Mouse (Mus musculus) activated CD4-positive, CD25-positive, alpha-beta regulatory T cell, adult 4 months (primary cell): ENCODE data around the gene Tlr12. TPM values are rescaled to one million over a fixed set of nuclear protein-coding genes. Genes with fewer than 3 reads are reported as not detected.
"Not testable (repeated sequence)": the region's sequence is repeated elsewhere in the genome, so short reads cannot be mapped to it uniquely, and the experiment has no call there.

ENCODE experiments used
- ATAC-seq: one replicate; pipeline ENCODE4 v1.8.0; 2017
- polyA plus RNA-seq, 2 experiments: library from polyadenylated mRNA; unstranded; fragments of 100-300 nt; shearing (Covaris generic); gene quantifications; one replicate each; pipeline ENCODE4 v1.2.1; 2017

Gene Tlr12
- polyA plus RNA-seq, 2 experiments from 2014 or later, result 0.45 to 1.3 TPM

DNA sequence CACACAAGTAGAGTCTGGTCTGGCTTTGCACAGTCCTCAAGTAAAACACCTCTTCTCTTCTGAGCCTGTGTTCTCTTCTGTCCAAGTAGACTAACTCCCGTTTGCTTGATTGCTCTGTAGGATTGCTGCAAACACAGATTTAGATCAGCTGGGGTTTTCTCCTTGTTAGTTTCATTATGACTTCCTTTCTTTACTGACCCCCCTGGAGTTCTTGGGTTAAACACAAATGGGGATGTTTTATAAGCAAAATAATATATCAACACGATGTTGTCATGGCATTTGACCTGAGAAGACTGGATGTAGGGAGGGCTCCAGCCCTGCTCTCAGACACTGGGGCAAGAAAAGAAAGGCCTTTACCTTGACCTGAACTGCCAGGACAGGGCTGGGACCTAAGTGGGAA lies 544 bp upstream of the Tlr12 start:
- no peak for ATAC-seq

GRCm38 (mm10) chr4:128617363-128618120 lies 877 bp downstream of the Tlr12 start:
- ATAC-seq, result peak; percentile 30

DNA sequence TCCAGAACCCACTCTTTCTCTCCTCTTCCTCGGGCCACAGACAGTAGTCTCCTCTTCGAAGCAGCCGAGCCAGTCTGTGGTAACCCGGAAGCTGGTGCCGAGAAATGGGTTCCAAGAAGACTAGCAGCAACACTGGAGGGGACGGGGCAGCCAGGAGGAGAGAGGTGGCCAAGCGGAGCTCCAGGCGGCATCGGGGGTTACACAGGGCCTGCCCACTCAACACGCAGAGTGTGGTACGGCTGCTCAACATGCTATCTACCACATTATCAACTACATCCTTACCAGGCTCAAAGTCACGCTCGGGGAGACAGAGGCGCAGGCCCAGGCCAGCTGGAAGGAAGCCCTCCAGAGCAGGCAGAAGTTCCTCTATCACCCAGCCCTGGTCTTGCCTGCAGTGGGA lies 2.7 kb downstream of the Tlr12 start:
- ATAC-seq, result no peak

DNA sequence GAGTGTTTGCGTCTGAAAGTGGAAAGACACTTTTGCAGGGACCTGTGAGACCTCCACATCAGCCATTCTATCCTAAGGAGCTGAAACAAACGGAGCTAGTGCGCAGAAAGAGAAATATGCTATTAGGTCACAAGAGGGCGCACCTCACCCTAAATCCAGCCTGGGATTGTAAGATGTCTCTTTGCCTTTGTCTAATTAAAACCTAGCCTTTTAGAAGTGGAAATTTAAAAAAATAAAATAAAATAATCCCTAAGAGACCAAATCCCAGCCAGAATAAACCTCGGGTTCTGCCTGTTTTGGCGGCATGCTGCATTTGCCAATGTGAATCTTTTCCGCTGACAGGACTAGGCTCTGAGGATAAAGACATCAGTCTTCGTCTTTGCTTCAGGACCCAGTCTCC lies 5.1 kb downstream of the Tlr12 start:
- no peak for ATAC-seq

DNA sequence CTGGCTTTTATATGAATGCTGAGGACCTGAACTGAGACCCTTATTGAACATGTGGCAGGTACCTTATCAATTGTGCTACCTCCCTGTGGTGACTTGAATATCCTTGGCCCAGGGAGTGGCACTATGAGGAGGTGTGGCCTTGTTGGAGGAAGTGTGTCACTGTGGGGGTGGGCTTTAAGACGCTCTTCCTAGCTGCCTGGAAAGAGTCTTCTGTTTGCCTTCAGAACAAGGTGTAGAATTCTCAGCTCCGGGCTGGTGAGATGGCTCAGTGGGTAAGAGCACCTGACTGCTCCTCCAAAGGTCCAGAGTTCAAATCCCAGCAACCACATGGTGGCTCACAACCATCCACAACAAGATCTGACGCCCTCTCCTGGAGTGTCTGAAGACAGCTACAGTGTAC lies 6.7 kb downstream of the Tlr12 start:
- ATAC-seq, result not testable (repeated sequence)

DNA sequence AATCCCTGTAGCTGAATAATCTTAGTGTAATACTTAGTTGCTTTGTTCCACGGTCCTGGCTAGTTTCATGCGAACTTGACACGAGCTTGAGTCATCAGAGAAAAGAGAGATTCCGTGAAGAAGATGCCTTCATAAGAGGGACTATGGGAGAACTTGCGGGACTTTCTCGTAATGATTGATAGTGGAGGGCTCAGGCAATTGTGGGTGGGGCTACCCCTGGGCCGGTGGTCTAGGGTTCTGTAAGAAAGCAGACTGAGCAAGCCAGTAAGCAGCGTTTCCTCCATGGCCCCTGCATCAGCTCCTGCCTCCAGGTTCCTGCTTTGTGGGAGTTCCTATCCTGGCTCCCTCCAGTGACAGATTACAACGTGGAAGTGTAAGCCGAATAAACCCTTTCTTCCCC lies 7.7 kb downstream of the Tlr12 start:
- ATAC-seq, result no peak

GRCm38 (mm10) chr4:128609925-128610402 lies 8.5 kb downstream of the Tlr12 start, which contains the start of gene Zscan20:
Gene Zscan20 (minus strand): TSS chr4:128610098.
- ATAC-seq, result peak; percentile 99

GRCm38 (mm10) chr4:128609276-128609924 lies 9.0 kb downstream of the Tlr12 start:
- ATAC-seq, result no peak

- no peak for ATAC-seq
These were observed 10.8 kb downstream of the Tlr12 start for GRCm38 (mm10) chr4:128607661-128608060.

DNA sequence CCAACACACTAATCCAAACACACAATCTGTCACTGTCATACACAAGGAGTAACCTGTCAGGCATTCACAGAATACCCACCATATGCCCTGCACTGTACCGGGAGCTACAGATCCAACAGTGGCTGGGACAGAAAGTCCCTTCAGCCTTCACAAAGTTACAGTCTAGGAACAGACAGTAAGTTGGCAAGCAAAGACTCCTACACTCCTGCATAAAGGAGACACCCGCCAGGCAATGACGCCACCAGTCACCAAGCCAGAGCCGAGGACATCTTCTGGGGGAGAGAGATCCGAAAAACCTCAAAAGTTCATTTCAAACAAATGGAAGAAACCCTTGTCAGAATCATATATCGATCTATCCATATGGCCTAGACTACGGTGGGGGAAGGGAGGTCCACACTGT lies 11.8 kb downstream of the Tlr12 start:
- ATAC-seq, result no peak

- ATAC-seq, result no peak
These were observed 20.4 kb downstream of the Tlr12 start for GRCm38 (mm10) chr4:128597801-128598560.

DNA sequence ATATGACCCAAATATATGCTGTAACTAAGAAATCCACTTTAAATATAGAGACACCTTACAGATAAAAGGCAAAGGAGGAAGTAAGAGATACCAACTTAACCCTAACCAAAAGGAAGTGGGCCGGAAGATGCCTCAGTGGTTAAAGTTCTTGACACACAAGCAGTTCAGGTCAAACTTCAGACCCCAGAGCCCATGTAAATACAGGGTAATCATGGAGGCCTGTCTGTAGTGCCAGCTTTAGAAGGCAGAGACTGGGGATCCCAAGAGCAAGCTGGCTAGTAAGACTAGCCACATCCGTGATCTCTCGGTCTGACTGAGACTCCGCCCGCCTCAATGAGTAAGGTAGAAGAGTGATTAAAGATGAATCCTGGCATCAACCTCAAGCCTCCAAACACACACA lies 24.4 kb downstream of the Tlr12 start:
- peak; percentile 93 for ATAC-seq

- no peak for ATAC-seq
These were observed 25.1 kb downstream of the Tlr12 start for GRCm38 (mm10) chr4:128593286-128593685.

DNA sequence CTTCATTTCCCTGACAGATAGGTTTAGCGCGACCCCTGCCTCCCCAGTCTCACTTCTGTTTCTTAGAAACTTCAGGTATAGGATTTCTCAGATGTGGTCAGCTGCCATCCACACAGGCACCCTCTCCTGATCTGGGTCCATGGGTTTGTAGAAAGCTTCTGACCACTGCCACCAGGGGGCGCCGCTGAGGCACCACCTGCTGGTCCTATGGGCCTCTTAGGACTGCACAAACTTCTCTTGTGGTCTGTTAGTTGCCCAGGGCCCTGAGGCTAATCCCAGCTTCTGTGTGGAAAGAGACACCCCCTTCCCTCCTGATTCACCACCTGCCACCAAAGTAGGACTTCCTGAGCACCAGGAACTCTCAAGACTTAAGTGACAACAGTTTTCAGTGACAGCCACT lies 39.2 kb downstream of the Tlr12 start:
- no peak for ATAC-seq

DNA sequence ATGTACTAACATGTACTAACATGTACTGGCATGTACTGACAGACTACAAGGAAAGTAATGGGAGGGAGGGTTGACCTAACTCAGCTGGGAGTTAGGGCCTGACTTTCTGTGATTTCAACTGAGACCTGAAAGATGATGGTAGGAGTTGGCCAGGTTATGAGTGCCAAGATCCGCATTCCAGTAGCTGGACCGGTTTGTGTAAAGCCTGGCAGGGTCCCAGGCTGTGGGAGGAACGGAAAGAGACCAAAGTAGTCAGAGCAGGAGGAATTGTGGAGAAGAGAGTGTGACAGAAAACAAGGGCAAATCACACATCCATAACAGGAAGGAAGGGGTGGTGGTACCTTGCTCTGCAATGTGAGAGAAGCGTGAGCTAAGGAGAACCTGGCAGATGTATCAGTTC lies 42.6 kb downstream of the Tlr12 start:
- no peak for ATAC-seq

Other genes starting within 250 kb of the Tlr12 start
- gene Zscan20, start 8.5 kb downstream of the Tlr12 start, polyA plus RNA-seq, result 1 to 10 TPM; 1.4 to 4.3 TPM
- gene Phc2, start 36.1 kb upstream of the Tlr12 start, polyA plus RNA-seq, result 10 to 100 TPM; 12.2 to 14.2 TPM
- gene A3galt2, start 136.7 kb upstream of the Tlr12 start, polyA plus RNA-seq, result not detected
- gene Zfp362, start 187.4 kb upstream of the Tlr12 start, polyA plus RNA-seq, result 10 to 100 TPM in 1 of 2 experiments, 1 to 10 TPM in 1; 6.9 to 13.2 TPM